Mouse (Mus musculus) cerebral cortex, adult 2 months (tissue): ENCODE results near the gene Eapp.

Source experiments
- WGBS: fragments of 180-500 bp; shearing (Covaris S2); methylation state at CpG from one replicate; pipeline ENCODE4 v1.1.7; 2018; 5-methylcytosine and 5-hydroxymethylcytosine counted together

The Eapp gene

GRCm38 (mm10) chr12:54640259-54640658 is 55.4 kb downstream of the Eapp start:
- 44% methylated on average over 6 of the region's 6 CpGs for WGBS

- WGBS, result 82% methylated on average over 1 of the region's 1 CpGs
Observed at GRCm38 (mm10) chr12:54637033-54637432, 58.7 kb downstream of the Eapp start.

- WGBS, result 60% methylated on average over 2 of the region's 2 CpGs
Observed at GRCm38 (mm10) chr12:54632141-54632540, 63.6 kb downstream of the Eapp start.

- 93% methylated on average over 2 of the region's 2 CpGs for WGBS
Observed at GRCm38 (mm10) chr12:54621942-54622341, 73.8 kb downstream of the Eapp start.
